Mouse (Mus musculus) small intestine, adult 2 months (tissue): ENCODE results near the gene Drc1.

Source experiments
- CTCF ChIP-seq: fragments of 200-500 bp; IDR thresholded peaks from 2 replicates; pipeline ENCODE4 v1.5.1; 2012; ENCODE audit warnings: low read depth, mild to moderate bottlenecking, control low read depth, inconsistent platforms, low read length, moderate library complexity, mixed read lengths; ENCODE audit not compliant: insufficient replicate concordance, insufficient read length; ENCODE audit errors: extremely low read depth
- POLR2A ChIP-seq: fragments of 200-500 bp; IDR thresholded peaks from 2 replicates; pipeline ENCODE4 v1.6.1; 2012; ENCODE audit warnings: low read depth, mild to moderate bottlenecking, control low read depth, inconsistent platforms, low read length, moderate library complexity

DNA sequence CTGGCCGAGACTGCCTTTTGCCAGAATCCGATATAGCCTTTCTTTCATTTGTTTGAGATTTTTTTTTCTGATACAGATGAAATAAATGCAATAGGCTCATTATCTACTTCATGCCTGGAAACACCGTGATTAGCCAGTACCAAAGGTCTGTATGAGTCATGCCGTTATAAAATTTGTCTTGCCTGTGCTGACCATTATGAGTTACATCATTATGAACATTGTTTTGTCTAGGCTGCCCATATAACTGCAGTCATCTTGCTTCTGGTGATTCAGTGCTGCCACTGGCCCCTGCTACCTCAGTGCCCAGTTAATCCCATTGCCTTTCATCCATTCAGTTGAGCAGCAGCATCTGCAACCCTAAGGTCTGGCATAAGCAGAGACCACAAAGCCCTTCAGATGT is 1.7 kb upstream of the Drc1 start:
- TF ChIP-seq POLR2A = no peak
- TF ChIP-seq CTCF = no peak
